Mouse (Mus musculus): ENCODE data around the gene H2-DMb1.

- TF ChIP-seq CTCF (IDR thresholded peaks at IDR 0.05; ENCODE audit: control insufficient read depth, insufficient read depth, insufficient read length) (no peak), MAX (IDR thresholded peaks at IDR 0.05) (no peak), CEBPB (IDR thresholded peaks at IDR 0.05; ENCODE audit: low read depth) (no peak), USF1 (IDR thresholded peaks at IDR 0.05; ENCODE audit: low read depth) (no peak), MYOD1 (IDR thresholded peaks at IDR 0.05; ENCODE audit: control insufficient read depth, insufficient read length, low read depth) (no peak), MYOG (IDR thresholded peaks at IDR 0.05; ENCODE audit: control insufficient read depth, extremely low read depth, insufficient read length) (no peak), FOSL1 (IDR thresholded peaks at IDR 0.05; ENCODE audit: insufficient read depth, low read length, poor library complexity, severe bottlenecking) (no peak)
Measured at GRCm38 (mm10) chr17:34143461-34143860, 9.4 kb upstream of the H2-DMb1 start.

Data from C2C12 (cell line).